Mouse (Mus musculus): ENCODE results near the gene Gm20538.

Gm20538 gene

GRCm38 (mm10) chr19:44552731-44553130 is at the start of gene Gm20538:
Gene Gm20538, minus strand, starts transcription at chr19:44552831.
- no peak for DNase-seq (ENCODE audit: low read depth in 1 of 2, low spot score in 2 of 2)

DNA sequence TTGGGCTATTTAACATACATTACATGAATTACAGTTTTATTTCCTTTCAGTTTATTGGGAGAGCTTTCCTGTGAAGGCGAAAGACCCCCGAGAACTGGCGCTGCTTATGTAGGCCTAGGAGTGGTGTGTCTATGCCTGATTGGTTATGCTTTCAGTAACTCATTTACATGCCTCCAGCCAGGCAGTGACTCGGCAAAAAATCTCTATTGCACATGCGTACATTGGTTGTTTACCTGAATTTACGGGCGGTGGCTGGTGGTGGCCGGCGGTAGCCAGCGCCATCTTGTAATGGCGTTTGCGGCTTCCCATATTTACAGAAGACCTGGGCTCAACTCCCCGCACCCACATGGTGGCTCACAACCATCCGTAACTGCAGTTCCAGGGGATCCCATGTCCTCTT is 41.5 kb upstream of the Gm20538 start:
- DNase-seq (ENCODE audit: low read depth in 1 of 2, low spot score in 2 of 2), result no peak

DNA sequence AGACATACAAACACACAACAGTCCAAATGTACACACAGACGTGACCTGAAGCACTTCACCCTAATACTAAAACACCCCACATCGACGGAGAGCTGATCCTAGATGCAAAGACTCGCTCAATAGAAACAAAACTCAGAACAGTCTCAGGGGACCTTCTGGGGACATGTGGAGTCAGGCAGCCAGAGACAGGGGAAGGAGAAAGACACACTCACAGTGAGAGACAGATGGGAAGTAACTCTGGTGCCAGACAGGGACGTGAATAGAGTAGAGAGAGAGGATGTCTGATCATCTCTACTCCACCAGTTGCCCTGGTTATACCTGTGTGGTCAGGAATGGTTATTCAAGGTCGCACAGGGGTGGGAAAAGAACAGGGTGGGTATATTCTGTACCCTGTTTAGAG is 39.0 kb upstream of the Gm20538 start:
- no peak for DNase-seq (ENCODE audit: low read depth in 1 of 2, low spot score in 2 of 2)

GRCm38 (mm10) chr19:44590992-44591391 is 38.4 kb upstream of the Gm20538 start:
- DNase-seq (ENCODE audit: low read depth in 1 of 2, low spot score in 2 of 2), result no peak

- no peak for DNase-seq (ENCODE audit: low read depth in 1 of 2, low spot score in 2 of 2)
Measured at GRCm38 (mm10) chr19:44589591-44590223, 37.1 kb upstream of the Gm20538 start.

DNA sequence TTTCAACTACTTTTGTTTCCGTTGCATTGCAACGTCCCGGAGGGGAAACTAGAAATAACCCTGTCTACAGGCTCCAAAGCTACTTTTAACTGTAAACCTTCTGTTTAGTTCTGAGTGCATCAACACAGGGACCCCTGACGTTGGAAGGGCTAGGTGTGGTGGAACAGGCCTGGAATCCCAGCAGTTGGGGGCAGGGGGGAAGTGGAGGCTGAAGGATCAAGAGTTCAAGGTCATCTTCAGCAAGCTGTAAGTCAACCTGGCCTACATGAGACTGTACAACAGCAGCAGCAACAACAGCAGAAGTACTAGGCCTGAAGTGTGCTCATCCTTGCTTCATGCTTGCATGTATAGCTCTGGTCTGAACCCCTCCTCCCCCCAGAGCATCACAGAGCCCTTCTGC is 35.4 kb upstream of the Gm20538 start:
- DNase-seq (ENCODE audit: low read depth in 1 of 2, low spot score in 2 of 2), result no peak

DNA sequence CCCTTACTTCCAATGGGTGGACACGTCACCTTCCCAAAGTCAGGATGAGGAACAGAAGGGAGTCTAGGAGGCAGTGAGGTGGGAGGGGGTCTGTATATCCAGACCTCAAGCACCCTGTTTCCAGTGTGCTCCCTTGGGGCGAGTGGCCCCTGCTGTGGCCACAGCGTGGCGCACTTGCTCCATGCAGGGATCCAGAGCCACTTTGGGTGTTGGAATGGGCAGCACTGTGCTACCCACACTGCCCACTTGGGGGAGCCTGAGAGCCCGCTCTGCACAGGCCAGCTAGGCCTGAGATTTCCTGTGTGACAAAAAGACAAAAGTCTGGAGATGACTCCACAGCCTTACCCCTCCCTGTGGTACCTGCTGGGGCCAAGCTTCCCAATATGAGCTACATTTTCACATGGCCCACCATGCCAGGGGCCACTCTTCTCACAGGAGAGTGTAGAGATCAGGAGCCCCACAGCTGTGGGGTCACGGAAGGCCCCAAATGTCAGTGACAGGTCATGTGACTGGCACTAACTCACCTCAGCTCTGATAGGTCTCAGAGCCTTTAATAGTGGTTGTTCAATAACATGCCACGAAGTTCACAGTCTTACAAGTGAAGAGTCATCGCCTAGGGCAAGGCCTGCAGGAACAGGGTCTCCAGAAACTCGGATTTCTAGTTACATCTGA is 30.1 kb upstream of the Gm20538 start:
- DNase-seq (ENCODE audit: low read depth in 1 of 2, low spot score in 2 of 2), result peak; percentile 76 to 84

DNA sequence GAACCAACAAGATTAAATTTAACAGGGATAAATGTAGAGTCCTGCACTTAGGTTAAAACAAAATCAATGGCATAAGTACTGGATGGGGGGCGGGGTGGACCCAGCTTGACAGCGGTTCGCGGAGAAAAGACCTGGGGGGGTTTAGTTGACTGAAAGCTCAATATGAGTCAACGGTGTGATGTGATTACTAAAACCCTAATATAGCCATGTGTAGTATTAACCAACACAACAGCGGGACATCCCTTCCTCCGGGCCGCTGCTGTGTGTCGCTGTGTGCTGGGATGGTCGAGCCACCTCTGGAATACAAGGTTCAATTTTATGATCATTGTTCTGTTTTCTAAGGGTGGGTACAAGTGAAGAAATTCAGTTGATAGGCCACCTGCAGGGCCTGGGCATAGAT is 29.5 kb upstream of the Gm20538 start:
- no peak for DNase-seq (ENCODE audit: low read depth in 1 of 2, low spot score in 2 of 2)

GRCm38 (mm10) chr19:44578038-44578437 is 25.4 kb upstream of the Gm20538 start:
- no peak for DNase-seq (ENCODE audit: low read depth in 1 of 2, low spot score in 2 of 2)

GRCm38 (mm10) chr19:44576275-44576674 is 23.6 kb upstream of the Gm20538 start:
- no peak for DNase-seq (ENCODE audit: low read depth in 1 of 2, low spot score in 2 of 2)

DNA sequence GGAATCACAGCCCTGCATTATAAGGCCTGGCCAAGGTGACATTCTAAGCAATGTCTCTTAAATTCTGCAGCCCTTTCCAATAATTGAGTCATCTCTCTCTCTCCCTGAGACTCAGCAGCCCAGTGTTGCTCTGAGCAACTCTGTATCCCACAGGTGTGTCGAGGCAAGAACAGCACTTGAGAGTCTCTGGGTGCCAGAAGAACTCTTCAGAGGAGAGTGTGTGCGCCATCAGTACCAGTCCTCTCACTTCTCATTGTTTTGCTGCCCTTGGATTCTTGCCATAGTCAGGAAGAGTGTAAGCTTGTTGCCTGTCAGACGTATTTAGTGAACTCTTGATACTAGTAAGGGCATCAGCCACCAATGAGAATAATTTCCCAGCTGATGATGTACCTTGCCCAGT is 15.1 kb upstream of the Gm20538 start:
- DNase-seq (ENCODE audit: low read depth in 1 of 2, low spot score in 2 of 2), result no peak

DNA sequence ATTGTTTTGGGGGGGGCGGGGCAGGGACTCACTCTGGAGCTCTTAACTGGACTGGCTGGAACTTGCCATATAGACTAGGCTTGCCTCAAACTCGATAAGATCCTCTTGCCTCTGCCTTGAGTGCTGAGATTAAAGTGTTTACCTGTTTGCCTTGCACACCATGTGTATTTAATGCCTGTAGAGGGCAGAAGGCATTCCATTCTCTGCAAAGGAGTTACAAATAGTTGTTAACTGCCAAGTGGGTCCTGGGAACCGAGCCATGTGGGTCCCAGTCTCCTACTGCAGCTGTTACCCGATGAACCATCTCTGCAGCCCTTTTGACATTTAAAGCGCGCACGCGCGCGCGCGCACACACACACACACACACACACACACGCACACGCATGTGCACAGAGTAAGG is 11.4 kb upstream of the Gm20538 start:
- DNase-seq (ENCODE audit: low read depth in 1 of 2, low spot score in 2 of 2), result no peak

- peak; percentile 89 to 91 for DNase-seq (ENCODE audit: low read depth in 1 of 2, low spot score in 2 of 2)
Measured at GRCm38 (mm10) chr19:44562652-44563206, 10.1 kb upstream of the Gm20538 start, which contains the start of gene Hif1an. Gene Hif1an, plus strand, starts transcription at chr19:44562850.

DNA sequence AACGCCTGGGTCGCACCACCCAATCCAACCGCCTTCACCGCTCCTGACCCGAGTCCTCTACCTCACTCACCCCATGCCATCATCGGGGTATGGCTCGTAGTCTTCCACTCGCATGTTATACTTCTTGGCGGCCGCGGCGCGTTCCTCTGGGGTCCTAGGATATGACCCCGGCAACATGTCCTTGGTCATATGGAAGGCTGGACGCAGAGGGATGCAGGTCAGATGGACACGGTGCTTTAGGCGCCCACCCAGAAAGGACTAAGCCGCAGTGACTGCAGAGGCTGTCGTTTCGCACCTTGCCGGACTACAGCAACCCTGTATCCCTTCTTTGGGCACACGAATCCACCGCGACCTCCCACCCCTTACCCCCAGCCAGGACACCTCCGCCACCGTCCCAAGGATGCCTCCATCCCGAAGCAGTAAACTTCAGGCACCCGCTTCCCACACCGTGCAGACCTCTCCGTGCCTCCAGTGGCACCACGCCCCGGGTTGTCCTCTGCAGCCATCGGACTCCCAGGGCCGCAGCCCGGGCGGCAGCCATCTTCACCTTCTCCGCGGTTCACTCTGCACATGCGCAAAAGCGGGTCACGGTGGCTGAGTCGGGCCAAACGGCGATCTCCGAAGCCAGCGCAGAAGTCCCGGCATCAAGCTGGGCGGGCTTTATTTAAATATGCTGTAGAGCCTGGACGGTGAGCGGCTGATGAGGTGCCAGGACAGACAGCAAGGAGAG is 2.4 kb upstream of the Gm20538 start, which contains the start of gene Ndufb8:
TSS of gene Ndufb8 (minus strand) at position 580 of the 730 bp plus-strand sequence.
- DNase-seq (ENCODE audit: low read depth in 1 of 2, low spot score in 2 of 2), result peak; percentile 83 to 89

DNA sequence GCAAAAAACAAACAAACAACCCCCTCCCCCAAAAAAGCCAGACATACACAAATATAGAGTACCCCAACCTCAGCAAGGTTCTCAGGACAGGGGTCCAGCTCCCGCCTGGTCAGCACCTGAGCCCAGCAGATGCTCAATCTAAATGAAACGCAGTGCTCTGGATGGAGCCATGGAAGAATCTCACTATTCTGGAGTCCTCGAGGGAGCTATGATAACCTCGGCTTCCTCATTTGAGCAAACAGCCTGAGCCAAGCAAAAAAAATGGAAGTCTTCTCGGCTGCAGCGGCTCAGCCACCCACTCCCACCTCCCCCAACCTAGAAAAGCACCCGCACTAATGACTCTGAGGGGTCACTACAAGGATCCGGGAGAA is 1.8 kb upstream of the Gm20538 start:
- DNase-seq (ENCODE audit: low read depth in 1 of 2, low spot score in 2 of 2), result no peak

DNA sequence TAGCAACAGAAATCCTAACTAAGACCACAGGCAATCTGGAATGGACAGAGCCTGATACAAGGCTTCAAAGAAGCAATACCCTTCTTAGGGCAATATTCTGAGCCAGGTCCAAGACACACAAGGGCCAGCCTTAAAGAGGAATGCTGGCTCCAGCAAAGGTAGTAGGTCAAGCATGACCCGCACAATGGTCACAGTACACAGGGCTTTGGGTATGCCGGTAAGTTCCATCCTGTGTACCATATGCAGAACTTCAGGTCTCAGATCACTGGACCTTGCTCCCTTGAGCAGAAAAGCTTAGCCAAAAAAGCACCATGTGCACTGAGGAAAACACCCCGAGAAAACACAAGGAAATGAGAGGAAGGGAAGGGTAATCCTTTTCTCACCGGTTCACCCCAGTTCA is 655 bp upstream of the Gm20538 start:
- no peak for DNase-seq (ENCODE audit: low read depth in 1 of 2, low spot score in 2 of 2)

DNA sequence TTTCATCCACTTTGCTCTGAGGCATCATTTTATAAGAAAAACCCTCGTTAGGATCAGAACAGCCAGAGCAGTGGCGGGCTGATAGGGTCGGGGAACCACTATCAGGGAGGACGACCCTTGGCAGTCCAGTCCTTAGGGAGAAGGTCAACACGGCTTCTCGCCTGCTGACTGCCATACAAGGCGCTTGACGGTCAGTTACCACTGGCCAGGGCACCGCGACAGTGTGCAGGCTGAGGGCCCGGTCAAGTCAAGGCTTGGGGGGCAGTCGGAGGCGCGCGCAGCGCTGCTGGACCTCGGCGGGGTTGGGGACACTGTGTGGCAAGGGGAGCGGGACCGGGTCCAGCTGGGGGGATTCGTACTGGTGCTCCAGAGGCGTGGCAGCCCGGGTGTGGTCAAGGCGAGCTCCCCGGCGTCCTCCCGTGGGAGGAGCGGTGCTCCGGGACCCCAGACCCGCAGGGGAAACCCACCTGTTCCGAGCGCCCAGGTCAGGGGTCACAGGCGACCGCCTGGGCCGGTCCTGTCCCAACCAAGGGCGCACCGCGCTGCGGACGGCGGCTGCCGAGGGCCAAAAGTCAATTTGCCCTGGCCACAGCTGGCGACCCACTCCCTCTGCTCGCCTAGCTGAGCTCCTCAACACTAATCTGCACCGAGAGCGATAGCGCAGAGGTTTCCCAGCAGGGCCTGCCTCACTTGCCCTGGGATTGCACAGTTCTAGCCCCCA is 7.2 kb downstream of the Gm20538 start, which contains the start of gene Sec31b:
TSS of gene Sec31b (minus strand) at position 544 of the 721 bp plus-strand sequence.
- DNase-seq (ENCODE audit: low read depth in 1 of 2, low spot score in 2 of 2), result no peak

DNA sequence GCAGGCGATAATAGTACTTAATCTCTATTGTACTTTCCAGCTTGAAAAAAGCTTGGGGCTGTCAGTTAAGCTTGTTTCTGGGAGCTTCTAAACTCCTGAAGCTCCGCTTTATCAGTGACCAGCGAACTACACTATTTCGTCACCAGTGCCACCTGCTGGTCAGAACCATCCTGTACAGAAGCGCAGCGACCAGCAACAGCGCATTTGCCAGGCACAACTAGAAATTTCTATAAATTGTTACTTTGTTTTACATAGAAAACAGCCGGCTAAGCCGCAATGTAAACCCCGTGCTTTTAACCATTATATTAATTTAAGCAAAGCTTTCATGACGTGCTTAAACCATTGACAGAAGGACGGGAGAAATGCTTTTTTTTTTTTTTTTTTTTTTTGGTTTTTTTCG is 7.9 kb downstream of the Gm20538 start:
- DNase-seq (ENCODE audit: low read depth in 1 of 2, low spot score in 2 of 2), result peak in 1 of 2 experiments; percentile 35

- DNase-seq (ENCODE audit: low read depth in 1 of 2, low spot score in 2 of 2), result no peak
Measured at GRCm38 (mm10) chr19:44544372-44544771, 8.3 kb downstream of the Gm20538 start.

- DNase-seq (ENCODE audit: low read depth in 1 of 2, low spot score in 2 of 2), result no peak
Measured at GRCm38 (mm10) chr19:44542694-44543178, 9.9 kb downstream of the Gm20538 start.

- DNase-seq (ENCODE audit: low read depth in 1 of 2, low spot score in 2 of 2), result no peak
Measured at GRCm38 (mm10) chr19:44537416-44537815, 15.2 kb downstream of the Gm20538 start.
